Mouse (Mus musculus) layer of hippocampus, adult 8-10 months (tissue): ENCODE measurements around the gene Adarb1. TPM values are rescaled to one million over a fixed set of nuclear protein-coding genes. Genes with fewer than 3 reads are reported as not detected.
A peak's percentile ranks its signal among the peaks of the same experiment; 100 is the strongest.

Experiments
- DNase-seq, 2 experiments: peaks; one replicate each; pipeline ENCODE4 v3.0.0; 2022; ENCODE audit warnings: low spot score in 2 of 2
- total RNA-seq, 4 experiments: library from RNA; stranded (reverse); gene quantifications; 2 replicates each; pipeline ENCODE4 v1.2.4; 2022

Adarb1 gene
- total RNA-seq, 4 experiments from 2014 or later: 107 to 123 (median 114) TPM

DNA sequence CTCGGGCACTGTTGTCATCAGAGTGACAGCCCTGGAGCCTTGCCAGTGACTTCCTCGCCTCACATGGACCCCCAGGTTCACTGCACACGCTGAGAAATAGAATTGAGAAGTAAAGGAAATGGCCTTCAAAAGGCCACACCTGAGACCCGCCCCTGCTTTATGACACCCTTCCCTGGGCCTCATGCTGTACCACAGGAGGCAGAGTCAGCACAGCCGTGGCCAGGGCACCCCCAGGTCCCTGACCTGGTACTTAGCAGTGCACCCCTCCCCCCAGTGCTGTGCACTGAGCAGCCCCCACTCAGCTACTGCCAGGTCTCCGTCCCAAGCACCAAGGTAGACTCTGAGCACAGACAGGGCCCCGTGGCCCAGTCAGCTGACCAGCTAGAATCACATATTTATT lies 148.9 kb downstream of the Adarb1 start:
- DNase-seq: no peak

DNA sequence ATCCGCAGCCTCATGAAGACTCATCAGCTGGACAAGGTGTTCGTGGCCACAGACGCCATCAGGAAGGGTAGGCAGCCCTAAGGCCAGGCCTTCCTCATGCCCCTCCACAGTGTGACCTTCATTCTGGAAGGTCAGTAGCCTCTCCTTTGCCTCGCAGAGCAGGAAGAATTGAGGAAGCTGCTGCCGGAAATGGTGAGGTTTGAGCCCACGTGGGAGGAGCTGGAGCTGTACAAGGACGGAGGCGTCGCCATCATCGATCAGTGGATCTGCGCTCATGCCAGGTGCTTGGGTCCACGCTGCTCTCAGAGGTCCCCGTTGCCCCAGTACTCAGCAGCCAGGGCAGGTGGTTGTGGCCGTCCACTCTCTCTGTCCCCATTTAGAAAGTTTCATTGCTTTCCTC lies 151.0 kb downstream of the Adarb1 start:
- no peak for DNase-seq

DNA sequence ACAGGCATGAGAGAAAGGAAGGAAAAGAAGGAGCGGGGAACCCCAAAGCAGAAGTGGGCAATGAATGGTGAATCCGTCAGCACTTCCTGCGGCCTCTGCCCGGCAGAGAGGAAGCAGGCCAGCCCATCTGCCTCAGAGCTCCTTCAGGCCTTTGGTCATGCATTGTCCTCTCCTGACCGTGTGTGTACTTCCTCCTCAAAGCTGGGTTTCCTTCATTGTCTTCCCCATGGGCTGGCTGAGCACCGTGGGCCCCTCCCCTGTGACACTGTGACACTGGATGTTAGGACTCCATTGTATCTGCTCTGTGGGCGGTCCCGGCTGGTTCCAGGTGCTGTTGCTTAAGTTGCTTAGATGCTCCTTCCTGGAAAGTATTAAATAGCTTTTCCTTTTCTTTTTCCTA lies 151.8 kb downstream of the Adarb1 start:
- no peak for DNase-seq

DNA sequence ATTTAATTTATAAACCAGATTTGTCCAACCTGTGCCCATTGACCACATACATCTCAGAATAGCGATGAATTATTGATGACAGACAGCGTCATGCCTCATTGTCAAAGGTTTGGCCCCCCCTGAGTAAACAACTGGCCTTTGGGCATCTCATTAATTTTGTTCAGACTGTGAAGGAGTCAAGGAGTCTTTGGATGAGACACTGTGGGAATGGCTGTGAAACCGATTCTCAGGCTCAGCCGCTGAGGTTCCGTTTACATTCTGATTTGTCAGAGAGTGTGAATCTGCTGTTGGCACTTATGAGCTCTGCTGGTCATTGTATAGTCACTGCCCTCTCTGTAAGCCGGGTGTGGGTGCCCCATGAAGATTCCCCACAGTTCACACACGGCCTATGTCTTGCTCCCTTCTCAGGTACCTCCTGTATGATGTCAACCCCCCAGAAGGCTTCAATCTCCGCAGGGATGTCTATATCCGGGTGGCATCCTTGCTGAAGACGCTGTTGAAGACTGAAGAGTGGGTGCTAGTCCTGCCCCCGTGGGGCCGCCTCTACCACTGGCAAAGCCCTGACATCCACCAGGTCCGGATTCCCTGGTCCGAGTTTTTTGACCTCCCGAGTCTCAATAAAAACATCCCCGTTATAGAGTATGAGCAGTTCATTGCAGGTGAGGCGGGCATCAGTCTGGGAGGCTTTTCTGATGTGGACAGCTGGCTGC lies 157.7 kb downstream of the Adarb1 start:
- DNase-seq: no peak

DNA sequence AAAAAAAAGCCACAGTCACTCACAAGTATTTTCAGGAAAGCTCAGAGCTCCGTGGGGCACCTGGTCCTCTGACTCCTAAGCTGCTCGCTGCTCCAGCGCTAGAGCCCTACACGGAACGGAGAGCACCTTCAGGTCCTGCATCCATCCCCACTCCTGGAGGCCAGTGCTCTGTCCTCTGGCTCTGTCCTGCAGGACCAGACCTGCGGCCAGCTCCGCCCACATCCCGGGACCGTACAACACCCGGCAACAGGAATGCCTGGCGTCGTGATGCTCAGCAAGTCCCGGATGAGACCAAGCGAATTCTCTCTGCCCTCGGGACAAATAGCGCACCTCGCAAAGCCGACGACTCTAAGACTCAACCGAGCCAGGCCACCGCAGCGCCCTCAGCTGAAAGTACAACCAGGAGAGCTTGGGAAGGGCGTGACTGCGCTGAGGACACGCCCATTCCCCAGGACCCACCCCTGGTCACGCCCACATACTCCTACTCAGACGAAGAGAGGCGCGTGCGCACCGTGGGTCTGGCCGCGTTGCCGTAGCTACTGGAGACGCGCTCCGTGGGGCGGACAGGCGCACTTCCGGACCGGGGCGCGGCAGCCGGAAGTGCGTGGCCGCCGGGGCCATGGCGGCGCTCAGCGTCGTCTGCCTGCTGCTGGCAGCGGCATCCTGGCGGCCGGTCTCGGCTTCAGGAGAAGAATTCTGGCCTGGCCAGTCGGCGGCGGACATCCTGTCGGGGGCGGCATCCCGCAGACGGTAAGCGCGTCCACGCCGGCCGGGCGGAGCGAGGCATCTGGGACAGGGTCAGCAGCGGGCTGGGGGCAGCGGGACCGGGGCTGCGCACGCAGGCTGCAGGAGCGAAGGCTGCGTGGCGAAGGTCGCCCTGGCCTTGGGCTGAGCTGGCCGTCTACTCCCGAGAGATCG lies 159.1 kb downstream of the Adarb1 start, which contains the start of gene Pofut2:
TSS of gene Pofut2 (plus strand) at position 515 of the 918 bp plus-strand sequence.
- peak; percentile 91 to 93 for DNase-seq

DNA sequence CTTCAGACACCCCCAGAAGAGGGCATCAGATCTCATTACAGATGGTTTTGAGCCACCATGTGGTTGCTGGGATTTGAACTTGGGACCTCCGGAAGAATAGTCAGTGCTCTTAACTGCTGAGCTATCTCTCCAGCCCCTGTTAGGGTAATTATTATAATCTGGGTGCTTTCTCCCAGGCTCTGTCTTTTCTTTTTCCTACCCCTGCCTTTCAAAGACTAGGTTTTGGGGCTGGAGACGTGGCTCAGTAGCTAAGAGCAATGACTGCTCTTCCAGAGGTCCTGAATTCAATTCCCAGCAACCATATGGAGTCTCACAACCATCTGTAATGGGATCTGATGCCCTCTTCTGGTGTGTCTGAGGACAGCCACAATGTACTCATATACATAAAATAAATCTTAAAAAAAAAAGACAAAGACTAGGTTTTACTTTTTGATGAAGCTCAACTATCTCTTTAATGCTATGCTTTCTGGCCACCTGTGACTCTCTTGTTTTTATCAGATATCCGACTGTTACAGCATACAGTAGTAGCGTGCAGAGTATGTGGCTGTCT lies 160.0 kb downstream of the Adarb1 start:
- no peak for DNase-seq

DNA sequence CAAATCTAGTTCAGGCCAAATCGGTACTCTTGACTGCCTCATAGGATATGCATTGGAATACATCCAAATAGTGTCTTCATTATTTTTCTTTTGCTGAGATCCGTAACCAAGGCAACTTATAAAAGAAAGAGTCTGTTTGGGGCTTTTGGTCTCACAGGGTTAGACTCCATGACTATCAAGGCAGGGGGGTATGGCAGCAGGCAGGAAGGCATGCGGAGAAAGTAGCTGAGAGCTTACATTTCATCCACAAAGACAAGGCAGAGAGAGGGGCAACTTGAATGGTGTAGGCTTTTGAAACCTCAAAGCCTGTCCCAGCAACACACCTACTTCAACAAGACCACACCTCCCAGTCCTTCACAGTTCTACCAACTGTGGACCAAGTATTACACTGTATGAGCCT lies 162.4 kb downstream of the Adarb1 start:
- no peak for DNase-seq

DNA sequence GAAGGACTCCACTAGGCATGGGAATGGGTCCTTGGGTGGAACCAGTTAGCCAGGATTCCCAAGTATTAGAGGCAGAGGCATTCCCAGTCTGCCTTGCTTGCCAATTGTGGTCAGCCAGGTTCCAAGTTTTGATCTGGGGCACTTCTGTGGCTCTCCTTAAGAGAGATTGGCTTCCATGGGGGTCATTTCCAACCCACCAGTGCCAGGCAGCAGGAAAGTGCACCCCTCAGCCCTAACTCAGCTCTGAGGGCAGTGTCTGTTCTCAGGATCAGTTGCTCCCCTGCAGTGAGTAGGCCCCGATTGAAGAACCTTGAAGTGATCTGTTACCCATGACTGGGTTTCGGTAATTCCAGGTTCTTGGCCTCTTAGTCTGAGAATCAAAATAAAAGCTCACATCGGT lies 162.8 kb downstream of the Adarb1 start:
- DNase-seq: no peak

DNA sequence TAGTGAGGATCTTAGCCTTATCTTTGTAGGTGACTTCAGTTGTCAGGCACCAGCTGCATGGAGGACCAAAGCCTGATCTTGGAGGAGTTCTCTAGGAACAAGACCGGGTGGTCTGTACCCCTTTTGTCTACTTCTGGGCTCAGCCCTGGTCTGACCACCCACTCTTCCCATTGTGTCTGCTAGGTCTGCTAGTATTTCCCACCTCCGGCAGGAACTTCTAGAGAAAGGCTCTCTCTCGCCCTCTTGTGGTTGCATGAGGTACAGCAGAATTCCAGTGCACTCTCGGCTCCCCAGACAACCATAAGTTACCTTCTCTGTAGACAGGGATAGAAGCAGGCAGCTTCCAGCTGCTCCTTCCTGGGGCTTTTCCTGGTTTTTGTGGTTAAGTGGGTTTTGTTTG lies 165.3 kb downstream of the Adarb1 start:
- DNase-seq: peak; percentile 59 to 86

DNA sequence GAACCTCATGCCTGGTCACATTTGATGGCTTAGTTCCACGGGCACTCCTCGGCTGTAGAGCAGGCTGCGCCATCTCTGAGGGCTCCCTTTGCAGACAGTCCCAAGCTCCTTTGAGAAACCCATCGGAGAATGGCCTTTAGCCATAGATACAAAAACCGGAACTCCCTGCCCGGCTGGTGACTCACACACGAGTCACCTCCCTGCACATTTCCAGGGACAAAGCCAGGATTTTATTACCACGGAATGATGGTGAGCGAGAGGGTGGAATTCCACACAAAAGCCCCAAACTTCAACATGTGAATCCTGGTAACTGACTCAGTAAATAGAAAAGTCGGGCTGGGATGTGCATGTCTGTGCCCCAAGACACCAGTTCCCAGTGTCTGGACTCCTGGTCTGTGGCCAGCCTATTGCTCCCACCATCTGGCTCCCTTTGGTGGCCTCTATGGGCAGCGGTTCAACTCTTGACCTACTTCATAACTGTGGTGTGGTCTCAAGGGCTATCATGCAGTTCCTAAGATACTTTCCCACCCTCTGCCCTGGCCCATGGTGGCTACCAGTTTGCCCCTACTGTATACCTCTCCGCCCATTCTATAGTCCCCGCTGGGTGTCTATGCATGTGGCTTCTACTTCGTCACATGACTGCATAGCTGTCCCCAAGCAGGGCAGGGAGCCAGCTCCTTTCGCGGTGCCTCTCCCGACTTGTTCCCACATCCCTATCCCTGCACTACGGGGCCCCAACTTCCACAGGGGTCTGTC lies 166.1 kb downstream of the Adarb1 start:
- no peak for DNase-seq

DNA sequence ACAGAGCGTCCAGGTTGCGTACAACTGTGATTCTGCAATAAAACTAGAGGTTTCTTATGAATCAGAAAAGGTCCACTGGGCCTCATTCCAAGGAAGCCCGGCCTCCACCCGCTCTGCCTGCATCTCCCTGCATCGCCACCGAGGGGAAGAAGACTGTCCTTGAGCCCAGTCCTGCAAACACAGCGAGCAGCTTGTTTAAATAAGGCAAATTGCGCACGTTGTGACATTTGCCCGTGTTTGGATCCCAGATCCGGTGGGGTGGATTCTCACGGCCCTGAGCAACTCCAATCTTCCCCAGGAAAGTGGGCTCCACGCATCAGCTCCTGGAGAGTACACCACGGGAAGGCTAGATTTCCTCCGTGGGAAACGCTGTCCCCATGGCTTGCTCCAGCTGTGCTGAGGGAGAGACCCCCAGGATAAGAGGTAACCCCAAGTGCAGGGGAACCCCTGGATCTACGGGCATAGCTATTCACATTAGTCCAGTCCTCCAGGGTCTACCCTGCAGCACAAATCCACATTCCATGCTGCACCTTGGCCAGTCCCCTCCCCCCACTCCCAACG lies 166.8 kb downstream of the Adarb1 start:
- DNase-seq: no peak

DNA sequence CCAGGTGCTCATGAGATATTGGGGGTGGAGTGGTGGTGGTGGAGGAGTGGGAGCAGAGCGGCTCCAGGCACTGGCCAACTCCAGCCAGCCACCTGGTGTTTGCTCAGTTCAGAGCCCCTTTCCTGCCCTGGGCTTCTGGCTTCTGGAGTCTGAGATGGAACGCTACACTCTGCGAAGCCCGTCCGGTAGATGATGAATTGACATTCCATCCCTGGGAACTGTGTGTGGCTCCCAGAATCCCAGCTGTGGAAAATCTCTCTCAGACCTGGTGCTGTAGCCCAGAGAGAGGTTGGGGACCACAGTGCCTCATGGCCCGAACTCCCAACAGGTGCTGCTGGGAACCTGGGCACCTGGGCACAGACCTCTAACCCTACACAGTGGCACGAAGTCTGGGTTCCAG lies 170.4 kb downstream of the Adarb1 start:
- no peak for DNase-seq

DNA sequence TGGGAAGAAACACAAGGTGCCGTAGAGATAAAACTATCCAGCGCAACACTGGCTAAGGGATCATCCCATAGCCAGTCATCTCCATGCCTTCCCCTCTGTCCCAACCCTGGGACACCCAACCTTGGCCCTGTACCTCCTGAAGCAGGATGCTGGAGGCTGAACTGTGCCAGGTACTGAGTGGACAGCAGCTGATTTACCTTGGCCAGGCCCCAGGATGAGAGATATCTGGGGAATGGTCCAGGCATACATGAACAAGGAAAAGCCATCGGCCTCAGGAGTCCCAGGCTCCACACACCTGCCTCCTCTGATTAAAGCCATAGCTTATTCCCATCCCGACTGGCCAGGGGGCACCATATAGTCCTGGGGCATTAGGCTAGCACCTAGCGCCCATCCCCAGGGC lies 171.0 kb downstream of the Adarb1 start:
- DNase-seq: no peak

DNA sequence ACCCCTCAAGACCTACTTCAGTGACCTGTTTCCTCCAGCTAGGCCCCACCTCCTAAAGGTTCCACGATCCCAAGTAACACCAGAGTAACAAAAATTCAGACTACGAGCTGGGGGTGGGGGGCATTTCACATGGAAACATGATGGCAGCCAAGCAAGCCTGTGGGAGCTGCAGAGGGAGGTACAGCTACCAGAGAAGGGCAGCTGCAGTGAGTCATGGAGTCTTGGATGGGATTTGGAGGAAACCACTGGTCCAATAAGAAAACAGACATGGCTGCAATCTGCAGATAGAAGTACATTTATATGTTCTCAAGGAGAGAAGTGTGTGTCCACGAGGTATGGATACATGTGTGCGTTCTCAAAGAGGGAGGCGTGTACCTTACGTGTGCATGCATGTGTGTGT lies 173.3 kb downstream of the Adarb1 start:
- no peak for DNase-seq

DNA sequence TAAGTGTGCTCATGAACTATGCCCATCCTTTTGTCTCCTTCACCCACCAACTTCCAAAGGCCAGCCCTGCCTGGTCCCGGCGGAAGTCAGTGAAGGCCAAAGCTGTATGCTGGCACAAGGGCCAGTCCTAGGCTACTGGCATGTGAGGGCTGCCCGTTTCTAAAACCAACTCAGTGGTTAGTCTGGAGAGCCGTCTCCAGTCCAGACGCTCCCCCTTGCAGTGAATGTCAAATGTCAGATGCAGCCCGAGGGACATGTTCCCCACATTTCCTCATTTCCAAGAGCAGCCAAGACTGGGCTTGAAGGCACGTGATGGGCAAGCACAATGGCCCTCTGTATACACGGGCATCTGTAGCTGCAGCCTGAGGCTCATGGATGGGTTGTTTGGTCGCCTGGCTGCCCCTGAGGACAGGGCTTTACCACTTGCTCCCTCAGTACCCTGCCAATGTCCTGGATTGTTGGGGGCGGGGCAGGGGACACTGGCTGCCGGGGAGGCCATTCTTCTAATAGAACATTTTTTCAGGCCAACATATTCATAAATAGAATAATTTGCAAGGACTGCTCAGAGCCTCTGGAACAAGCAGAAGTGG lies 174.4 kb downstream of the Adarb1 start:
- DNase-seq: no peak

DNA sequence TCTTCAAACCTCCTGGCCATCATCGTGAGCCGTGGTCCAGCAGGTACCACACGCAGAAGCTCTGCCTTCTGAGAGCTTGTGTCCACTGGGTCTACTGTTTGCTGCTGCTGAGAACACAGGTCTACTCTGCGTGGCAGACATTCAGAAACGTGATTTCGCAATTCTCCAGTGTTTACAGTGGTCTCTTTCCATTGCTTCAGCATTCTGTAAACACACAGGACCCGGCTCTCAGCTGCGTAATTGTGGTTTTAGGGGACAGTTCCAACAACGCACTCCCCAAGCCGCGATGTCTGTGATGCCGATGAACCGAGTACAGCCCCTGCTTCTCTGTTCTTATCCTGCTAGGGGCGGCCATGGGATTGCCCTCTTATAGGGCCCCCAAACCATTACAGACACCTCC lies 175.2 kb downstream of the Adarb1 start:
- no peak for DNase-seq

DNA sequence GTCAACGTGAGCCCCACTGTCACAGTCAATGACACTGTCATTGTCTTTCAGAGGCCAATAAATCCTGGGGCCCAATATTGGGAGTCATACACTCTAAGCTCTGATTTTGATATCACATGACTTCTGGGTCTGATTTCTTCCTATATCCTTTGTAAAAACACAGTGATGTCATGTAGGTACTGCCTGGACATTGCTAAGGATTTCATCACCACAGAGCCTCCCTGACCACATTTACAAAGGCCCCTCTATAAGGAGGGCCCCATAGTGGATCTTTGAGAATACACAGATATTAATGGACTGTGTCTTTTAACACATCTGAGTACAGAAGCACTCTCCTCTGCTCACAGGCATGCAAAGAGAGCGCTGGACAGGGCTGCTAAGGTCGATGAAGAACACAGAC lies 175.7 kb downstream of the Adarb1 start:
- no peak for DNase-seq

DNA sequence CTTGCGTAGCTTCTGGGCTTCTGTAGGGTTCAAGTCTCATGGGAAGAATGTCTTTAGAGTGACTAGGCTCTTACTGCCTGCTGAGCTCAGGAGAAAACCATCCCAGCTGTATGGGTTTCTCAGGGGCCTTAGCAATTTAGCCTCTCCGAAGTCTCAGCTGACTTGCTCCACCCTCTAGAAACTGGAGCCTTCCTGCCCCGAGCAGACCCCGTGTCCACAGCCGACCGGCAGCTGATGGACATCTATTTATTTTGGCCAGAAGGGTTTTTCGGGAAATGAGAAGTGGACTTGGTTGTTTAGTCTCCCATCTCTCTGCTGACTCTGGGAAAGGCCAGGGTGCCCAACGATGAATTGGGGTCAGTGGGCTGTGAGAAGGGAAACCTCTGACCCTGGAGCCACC lies 177.3 kb downstream of the Adarb1 start:
- DNase-seq: no peak
